Mouse (Mus musculus) heart, embryonic 11.5 days (tissue): ENCODE measurements around the gene Rplp2. TPM values are rescaled to one million over a fixed set of nuclear protein-coding genes. Genes with fewer than 3 reads are reported as not detected.

Experiments
- ATAC-seq: fragments of 200-750 bp; cut with Nextera tagmentation; replicated peaks from 2 replicates; pipeline ENCODE4 v1.8.0; 2017; ENCODE audit warnings: moderate library complexity; ENCODE audit not compliant: insufficient number of reproducible peaks, low FRiP score, low TSS enrichment
- H3K27ac ChIP-seq: fragments of 300-500 bp; sonication (generic); 2 replicates; pipeline ENCODE4 v1.5.1; 2014; ENCODE audit warnings: mild to moderate bottlenecking, low read depth, low read length
- H3K27me3 ChIP-seq: fragments of 300-500 bp; sonication (generic); 2 replicates; pipeline ENCODE4 v1.6.1; 2014; ENCODE audit warnings: mild to moderate bottlenecking, low read length, mixed read lengths; ENCODE audit not compliant: control insufficient read depth, insufficient read depth
- H3K36me3 ChIP-seq: fragments of 300-500 bp; sonication (generic); 2 replicates; pipeline ENCODE4 v1.6.1; 2014; ENCODE audit warnings: mild to moderate bottlenecking, low read length, moderate library complexity, mixed read lengths; ENCODE audit not compliant: control insufficient read depth, insufficient read depth
- H3K4me1 ChIP-seq: fragments of 300-500 bp; sonication (generic); 2 replicates; pipeline ENCODE4 v1.6.1; 2014; ENCODE audit warnings: low read length; ENCODE audit not compliant: control insufficient read depth, insufficient read depth
- H3K4me2 ChIP-seq: fragments of 300-500 bp; sonication (generic); 2 replicates; pipeline ENCODE4 v1.6.1; 2014; ENCODE audit warnings: mild to moderate bottlenecking, moderate library complexity
- H3K4me3 ChIP-seq: fragments of 300-500 bp; sonication (generic); 2 replicates; pipeline ENCODE4 v1.5.1; 2014; ENCODE audit warnings: low read depth, low read length
- H3K9ac ChIP-seq: fragments of 300-500 bp; sonication (generic); 2 replicates; pipeline ENCODE4 v1.6.1; 2014; ENCODE audit warnings: mild to moderate bottlenecking, low read depth, low read length, moderate library complexity
- H3K9me3 ChIP-seq: fragments of 300-500 bp; sonication (generic); replicated peaks from 2 replicates; pipeline ENCODE4 v1.6.1; 2016; ENCODE audit warnings: low read length; ENCODE audit not compliant: control insufficient read depth
- WGBS: fragments of 180-500 bp; shearing (Covaris S2); extraction: QIAGEN DNeasy Blood & Tissue Kit; methylation state at CpG from one replicate; pipeline ENCODE4 v1.1.7; 2014; ENCODE audit not compliant: insufficient replicate concordance; 5-methylcytosine and 5-hydroxymethylcytosine counted together
- polyA plus RNA-seq: library from polyadenylated mRNA; unstranded; fragments of >200 nt; fragmentation: Nextera tagmentation; extraction: Ambion mirVana; gene quantifications from 2 replicates; pipeline ENCODE4 v1.2.1, GENCODE M21; 2014

The Rplp2 gene
- polyA plus RNA-seq, 1 experiment from 2014 or later, result 1,016 TPM

DNA sequence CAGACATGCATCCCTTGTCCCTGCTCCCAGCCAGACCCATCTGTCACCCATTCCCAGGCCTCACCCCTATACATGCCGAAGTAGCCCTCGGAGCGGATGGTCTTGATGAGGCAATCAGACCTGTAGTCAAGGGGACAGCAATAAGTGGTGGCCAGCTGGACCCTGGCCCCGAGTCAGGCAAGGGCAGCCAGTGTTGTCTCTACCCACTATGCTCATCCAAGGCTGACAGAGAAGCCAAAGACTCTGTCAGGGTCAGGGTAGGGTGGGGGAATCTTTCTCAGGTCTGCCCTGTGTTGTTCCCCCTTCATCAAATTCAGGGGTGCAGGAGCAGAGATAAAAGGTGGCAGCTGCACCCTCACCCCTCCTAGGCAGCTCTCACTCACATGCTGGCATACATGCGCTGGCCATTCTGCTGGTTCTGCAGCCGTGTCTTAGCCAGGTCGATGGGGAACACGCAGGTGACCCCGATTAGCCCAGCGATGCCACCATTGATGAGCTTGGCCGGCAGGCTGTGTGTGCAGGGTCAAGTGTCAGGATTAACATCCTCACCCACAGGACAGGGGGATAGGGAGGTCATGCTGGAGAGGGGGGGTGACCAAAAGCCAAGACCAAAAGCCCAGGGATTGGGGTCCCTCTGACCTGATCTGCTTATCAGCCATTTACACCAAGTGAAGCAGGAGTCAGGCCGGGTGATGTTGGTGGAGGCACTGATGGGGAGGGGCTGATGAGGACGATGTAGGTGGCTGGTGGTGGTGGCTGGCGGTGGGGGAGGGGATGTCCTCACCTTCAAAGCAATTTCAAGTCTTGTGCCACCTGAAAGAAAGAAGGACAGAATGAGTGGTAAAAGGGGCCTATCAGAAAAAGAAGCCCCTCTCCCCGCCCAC is 13.4 kb upstream of the Rplp2 start:
- ATAC-seq, result no peak
- H3K4me1 ChIP-seq, result peaks cover 37% of the 10 kb centered on the region
- H3K27ac ChIP-seq, result no peak overlapping the region
- H3K27me3 ChIP-seq, result no peaks in the 10 kb centered on the region
- H3K9me3 ChIP-seq, result no peaks in the 10 kb centered on the region
- H3K4me3 ChIP-seq, result peak overlapping the region; percentile 46
- peak overlapping the region; percentile 80 for H3K4me2 ChIP-seq
- peak overlapping the region; percentile 65 for H3K9ac ChIP-seq
- 78% methylated on average over 15 of the region's 15 CpGs for WGBS
- H3K36me3 ChIP-seq, result 0 out of 2 replicates have a peak, but pooled peaks cover 8% of the 10 kb centered on the region

DNA sequence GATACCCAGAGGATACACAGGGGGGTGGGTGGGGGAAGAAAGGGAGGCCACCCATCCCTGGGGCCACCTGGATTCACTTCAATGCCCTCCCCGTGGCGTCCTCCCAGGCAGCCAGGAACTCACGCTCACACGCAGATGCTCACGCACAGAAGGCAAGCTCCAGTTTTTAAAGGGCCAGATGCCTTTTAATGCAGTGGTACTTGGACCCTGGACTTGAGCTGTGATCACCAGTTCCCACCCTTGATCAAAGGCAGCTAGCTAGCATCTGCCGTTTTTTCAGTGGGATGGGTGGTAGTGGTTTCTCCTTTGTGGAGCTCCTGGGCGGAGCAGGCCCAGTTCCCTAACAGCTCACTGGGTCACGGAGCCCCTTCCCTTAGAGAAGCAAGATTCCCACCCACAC is 12.7 kb upstream of the Rplp2 start:
- Histone ChIP-seq H3K9ac (peak overlapping the region; percentile 65), H3K4me2 (peak overlapping the region; percentile 80), H3K4me1 (peaks cover 32% of the 10 kb centered on the region), H3K4me3 (peak overlapping the region; percentile 46), H3K9me3 (no peaks in the 10 kb centered on the region), H3K27me3 (no peaks in the 10 kb centered on the region), H3K27ac (0 out of 2 replicates have a peak overlapping the region, but pooled peaks have one; percentile 22), H3K36me3 (peaks cover 11% of the 10 kb centered on the region; the same call in 1 of the 2 replicates)
- WGBS, result 14% methylated on average over 8 of the region's 8 CpGs
- ATAC-seq, result no peak

DNA sequence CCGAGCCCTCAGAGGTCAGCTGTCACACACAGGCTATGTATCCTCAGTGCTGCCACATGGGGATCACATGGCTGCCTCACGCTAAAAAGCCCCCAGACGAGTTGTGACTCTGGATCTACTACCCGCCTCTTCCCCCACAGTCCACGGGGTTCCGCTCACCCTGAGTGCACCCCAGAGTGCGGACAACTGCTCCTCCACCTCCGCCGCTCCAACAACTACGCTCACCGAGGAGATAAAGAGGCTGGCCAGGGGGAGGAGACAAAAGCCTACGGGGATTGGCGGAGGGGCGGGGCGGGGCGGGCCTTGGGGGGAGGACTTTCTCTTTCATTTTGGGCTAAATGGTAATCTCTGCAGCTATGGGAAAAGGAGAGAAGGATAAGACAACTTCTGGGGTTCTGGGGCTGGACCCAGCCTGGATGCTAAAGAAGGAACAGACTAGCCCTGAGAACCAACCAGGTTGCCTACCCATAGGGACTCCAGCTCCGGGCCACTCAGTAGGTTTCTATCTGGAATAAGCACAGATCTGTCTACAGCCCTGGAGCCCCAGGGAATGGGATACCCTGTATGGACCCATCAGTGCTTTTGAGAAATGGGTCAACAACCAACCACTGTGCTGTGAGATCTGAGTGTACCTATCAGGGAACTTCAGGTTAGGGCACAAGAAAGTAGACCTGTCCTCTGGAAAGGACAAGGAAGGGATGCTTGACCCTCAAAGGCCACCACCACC is 11.9 kb upstream of the Rplp2 start:
- peak overlapping the region; percentile 80 for H3K4me2 ChIP-seq
- H3K4me1 ChIP-seq, result peaks cover 28% of the 10 kb centered on the region
- 5% methylated on average over 17 of the region's 17 CpGs for WGBS
- H3K27ac ChIP-seq, result 0 out of 2 replicates have a peak overlapping the region, but pooled peaks have one; percentile 22
- no peaks in the 10 kb centered on the region for H3K27me3 ChIP-seq
- H3K9me3 ChIP-seq, result no peaks in the 10 kb centered on the region
- H3K9ac ChIP-seq, result peak overlapping the region; percentile 65
- ATAC-seq, result 0 out of 2 replicates have a peak, but pooled peaks have one; percentile 35
- H3K36me3 ChIP-seq, result peaks cover 12% of the 10 kb centered on the region; the same call in 1 of the 2 replicates
- peak overlapping the region; percentile 46 for H3K4me3 ChIP-seq

DNA sequence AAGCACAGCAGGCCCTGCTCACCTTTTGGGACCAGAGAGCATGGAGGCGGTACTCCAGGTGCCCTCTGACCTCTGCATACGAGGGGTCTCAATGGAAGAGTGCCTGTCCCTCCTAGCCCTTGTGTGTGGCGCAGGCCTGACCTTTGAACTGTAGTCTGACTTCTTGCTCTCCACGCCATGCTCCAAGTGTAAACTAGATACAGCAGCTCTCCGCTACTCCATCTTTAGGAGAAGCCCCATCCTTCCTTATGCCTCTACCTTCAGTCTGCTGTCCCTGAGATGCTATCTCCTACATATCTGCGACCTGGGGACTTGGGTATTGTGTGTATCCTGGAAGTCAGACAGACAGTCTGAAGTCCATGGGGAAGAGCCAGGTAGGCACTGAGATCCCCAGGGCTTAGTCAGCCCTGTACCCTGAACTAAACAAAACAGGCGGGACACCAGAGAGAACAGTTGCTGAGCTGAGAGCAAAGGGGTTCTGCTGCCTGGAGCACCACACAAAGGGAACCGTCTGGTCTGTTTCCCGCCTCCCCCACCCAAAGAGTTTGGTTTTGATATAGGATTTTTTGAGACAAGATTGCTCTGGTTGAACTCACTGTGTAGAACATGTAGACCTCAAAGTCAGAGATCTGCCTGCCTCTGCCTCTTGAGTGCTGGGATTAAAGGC is 11.2 kb upstream of the Rplp2 start:
- H3K36me3 ChIP-seq, result peaks cover 10% of the 10 kb centered on the region; the same call in 1 of the 2 replicates
- H3K27ac ChIP-seq, result no peak overlapping the region
- no peak overlapping the region for H3K9ac ChIP-seq
- peak overlapping the region; percentile 80 for H3K4me2 ChIP-seq
- H3K9me3 ChIP-seq, result no peaks in the 10 kb centered on the region
- 79% methylated on average over 9 of the region's 9 CpGs for WGBS
- H3K27me3 ChIP-seq, result no peaks in the 10 kb centered on the region
- no peak overlapping the region for H3K4me3 ChIP-seq
- peaks cover 30% of the 10 kb centered on the region for H3K4me1 ChIP-seq
- no peak for ATAC-seq

DNA sequence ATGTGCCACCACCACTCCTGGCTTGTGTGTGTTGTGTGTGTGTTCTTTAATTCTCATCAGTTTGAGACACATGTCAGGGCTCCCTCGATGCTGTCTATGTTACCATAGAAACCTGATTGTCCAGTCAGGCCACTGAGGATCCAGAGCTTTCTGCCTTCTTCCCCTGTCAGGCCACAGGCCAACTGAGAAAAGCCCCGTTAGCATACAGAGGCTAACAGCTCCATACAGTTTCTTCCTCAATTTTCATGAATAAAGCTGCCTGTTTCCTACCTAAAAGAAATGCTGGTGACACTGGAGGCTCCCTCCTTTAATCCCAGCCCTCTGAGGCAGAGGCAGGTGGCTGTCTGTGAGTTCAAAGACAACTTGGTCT is 10.7 kb upstream of the Rplp2 start:
- no peaks in the 10 kb centered on the region for H3K9me3 ChIP-seq
- peak overlapping the region; percentile 76 for H3K9ac ChIP-seq
- peak overlapping the region; percentile 66 for H3K4me3 ChIP-seq
- peaks cover 32% of the 10 kb centered on the region for H3K4me1 ChIP-seq
- H3K27ac ChIP-seq, result no peak overlapping the region
- WGBS, result 71% methylated on average over 2 of the region's 2 CpGs
- peak overlapping the region; percentile 95 for H3K4me2 ChIP-seq
- no peak for ATAC-seq
- H3K36me3 ChIP-seq, result peaks cover 10% of the 10 kb centered on the region; the same call in 1 of the 2 replicates
- H3K27me3 ChIP-seq, result no peaks in the 10 kb centered on the region

DNA sequence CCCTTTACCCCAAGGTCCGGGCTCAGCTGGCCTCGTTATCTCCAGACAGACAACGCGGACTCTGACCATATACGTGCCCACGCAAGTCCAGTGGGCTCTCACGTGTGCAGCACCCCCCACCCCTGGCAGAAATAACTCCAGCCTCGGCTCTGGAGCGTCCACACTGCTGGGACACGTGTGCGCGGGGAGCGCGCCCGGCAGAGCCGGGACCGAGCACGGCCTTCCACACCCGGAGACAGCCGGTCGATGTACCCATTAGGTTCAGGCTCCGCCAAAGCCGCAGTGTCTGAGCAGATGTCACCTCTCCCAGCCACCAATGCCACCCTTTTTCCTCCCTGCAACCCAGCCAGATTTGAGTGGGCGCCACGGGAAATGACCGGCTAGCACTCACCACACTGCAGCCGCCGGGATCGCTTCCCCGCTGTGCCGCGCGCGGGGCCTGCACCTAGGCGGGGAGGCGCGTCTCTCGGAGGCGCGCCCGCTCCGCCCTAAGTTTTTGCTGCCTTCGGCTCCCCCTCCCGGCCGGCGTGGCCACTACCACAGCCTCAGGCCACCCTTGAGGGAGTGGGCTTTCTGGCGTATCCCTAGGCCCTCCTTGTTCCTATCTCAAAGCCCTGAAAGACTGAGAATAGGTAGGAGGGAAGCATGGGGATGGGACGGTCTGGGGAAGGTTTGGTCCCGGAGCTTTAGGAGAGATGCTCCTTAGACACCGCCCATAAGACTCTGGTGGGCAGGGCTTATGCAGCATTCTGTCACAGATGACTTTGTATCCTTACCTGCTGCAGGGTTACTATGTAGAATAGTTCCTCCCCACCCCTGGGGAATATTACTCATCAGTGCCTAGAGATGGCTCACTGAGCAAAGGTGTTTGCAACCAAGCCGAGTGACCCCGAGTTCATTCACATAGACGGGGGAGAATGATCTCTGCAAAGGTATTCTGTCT is 9.7 kb upstream of the Rplp2 start, which contains the start of gene Slc25a22:
TSS of gene Slc25a22 (minus strand) at position 715 of the 943 bp plus-strand sequence.
- peak; percentile 74 for ATAC-seq
- WGBS, result 6% methylated on average over 53 of the region's 53 CpGs
- H3K4me2 ChIP-seq, result peak within 1 kb of the TSS; percentile 95
- H3K9me3 ChIP-seq, result no peaks in the 10 kb centered on the region
- H3K4me3 ChIP-seq, result peak within 1 kb of the TSS; percentile 66
- H3K36me3 ChIP-seq, result peaks cover 6% of the 10 kb centered on the region; the same call in 1 of the 2 replicates
- peak within 1 kb of the TSS; percentile 24; the same call in 1 of the 2 replicates for H3K27ac ChIP-seq
- H3K4me1 ChIP-seq, result peaks cover 36% of the 10 kb centered on the region
- peak within 1 kb of the TSS; percentile 76 for H3K9ac ChIP-seq
- H3K27me3 ChIP-seq, result no peaks in the 10 kb centered on the region

DNA sequence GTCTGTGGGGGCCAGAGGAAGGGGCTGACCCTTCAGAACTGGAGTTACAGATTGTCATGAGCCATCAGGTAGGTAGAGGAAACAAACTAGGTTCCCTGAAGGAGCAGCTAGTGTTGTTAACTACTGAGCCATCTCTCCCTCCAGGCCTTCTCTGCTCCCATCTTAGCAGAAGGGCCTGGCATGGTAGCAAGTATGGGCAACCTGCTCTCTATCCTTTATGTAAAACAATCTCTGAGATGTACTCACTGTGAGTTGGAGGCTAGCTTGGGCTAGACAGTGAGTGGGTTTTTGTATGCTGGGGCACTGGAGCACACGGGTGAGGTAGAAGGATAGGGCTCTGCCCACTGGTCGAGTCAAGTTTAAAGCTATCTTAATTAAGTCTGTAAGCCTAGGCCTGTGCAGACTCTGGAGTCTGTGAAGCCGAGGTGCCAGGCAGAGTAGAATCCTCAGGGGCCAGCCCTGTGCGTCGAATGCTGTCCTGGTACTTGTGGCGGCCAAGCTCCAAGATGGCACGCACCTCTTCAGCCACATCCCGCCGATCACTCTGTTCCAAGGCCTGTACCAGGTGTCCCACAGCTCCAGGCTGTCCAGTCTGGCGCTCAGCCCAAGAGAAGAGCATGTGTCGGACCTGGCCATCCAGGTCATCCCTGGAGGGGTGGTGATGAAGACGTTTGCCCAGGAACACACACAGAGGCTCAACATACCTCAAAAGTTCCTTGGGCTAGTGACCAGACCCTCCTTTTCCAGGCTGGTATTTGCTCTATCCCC is 8.8 kb upstream of the Rplp2 start:
- H3K4me1 ChIP-seq, result peaks cover 45% of the 10 kb centered on the region

More for the DNA sequence above, 8.8 kb upstream of the Rplp2 start:
- WGBS, result 89% methylated on average over 12 of the region's 12 CpGs
- H3K36me3 ChIP-seq, result peaks cover 6% of the 10 kb centered on the region; the same call in 1 of the 2 replicates
- H3K9ac ChIP-seq, result no peak overlapping the region
- no peak overlapping the region for H3K4me2 ChIP-seq
- H3K27ac ChIP-seq, result no peak overlapping the region
- no peak for ATAC-seq
- H3K9me3 ChIP-seq, result no peaks in the 10 kb centered on the region
- H3K27me3 ChIP-seq, result no peaks in the 10 kb centered on the region
- H3K4me3 ChIP-seq, result no peak overlapping the region
